Mouse (Mus musculus): ENCODE data around the gene Tmbim1. TPM values are rescaled to one million over a fixed set of nuclear protein-coding genes. Genes with fewer than 3 reads are reported as not detected.

Gene Tmbim1
- total RNA-seq, 2 experiments from 2014 or later = 43.5 to 50.3 TPM

DNA sequence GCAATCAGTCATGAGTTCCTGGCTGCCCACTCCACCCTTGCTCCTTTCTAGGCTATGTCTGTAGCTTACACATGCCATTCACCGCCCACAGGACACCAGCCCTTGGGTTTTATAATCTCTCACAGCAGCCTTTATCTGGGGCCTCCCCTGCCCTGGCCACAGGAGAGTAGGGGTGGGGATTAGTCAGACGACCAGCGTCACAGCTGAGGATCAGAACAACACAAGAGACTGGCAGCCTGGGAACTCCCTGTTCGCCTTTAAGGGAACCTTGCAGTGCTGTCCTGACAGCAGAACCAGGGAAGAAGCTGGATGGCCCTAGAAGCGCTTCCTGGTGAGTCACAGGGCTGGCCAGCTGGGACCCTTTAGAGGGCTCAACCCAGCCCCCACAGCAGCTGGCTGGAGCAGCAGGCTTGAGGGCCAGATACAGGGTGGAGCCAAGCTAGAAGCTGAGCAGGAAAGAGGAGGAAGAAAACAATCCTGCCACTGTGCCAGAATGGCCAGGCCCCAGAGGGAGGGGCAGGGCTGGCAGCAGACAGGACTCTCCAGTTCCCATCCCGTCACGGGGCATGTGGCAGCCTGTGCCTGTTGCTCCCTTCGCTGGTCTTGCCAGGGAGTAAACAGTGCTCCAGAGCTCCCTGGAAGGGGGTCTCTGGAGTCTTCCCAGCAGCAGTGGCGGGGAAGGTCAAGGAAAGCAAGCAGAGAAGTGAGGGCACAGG is 9.8 kb downstream of the Tmbim1 start:
- DNase-seq = peak; percentile 88

DNA sequence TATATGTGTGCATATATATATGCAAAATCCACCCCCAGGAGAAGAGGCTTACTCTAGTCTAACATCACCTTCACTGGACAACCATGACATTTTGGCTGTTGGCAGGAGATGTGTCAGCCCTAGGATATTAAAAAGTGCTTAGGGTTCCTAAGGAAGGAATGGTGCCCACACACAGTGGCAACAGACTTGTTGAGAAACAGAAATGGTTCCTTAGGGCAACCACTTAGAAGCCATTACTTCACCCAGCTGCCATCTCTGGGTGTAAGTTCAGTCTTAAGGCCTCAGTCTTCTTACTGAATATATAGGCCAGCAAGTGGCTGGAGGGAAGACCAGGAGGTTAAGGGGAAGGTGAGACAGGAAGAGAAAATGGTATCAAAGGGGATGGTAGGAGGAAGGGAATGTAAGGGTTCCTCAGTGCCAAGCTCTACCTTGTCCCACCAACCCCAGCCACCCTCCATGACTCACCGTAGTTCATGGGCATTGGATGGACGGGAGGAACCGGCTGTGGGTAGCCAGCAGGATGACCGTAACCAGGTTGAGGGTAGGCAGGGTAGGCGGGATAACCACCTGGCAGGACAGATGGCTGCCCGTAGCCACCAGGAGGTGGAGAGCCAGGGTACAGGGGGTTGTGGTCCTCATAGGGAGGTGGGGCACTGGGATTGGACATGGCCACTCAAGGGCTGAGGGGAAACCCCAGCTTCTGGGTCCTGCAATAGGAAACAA is 10.5 kb downstream of the Tmbim1 start:
- no peak for DNase-seq

DNA sequence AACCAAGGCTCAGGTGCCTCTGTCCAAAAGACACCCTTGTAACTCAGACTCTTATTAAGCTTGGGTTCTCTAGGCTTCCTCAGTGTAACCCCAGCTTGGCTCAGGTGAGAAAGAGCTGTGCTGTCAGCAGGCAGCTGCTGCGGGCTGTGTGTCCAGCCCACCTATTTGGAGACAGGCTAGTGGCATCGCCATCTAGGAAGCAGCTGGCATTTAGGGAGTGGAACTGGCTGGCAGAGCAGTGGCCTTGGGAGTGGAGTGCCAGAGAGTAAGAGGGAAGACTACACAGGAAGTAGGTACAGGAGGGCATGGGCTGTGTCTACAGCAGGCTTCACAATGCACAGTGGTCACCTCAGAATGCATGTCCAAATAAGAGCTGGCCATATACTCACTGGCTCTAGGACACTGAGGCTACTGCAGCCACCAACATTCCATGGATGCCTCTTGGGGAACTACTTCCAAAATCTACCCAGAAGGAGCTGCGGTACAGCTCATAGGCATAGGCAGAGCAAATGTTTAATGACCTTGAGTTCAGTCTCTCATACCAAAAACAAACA is 11.3 kb downstream of the Tmbim1 start:
- DNase-seq = no peak

DNA sequence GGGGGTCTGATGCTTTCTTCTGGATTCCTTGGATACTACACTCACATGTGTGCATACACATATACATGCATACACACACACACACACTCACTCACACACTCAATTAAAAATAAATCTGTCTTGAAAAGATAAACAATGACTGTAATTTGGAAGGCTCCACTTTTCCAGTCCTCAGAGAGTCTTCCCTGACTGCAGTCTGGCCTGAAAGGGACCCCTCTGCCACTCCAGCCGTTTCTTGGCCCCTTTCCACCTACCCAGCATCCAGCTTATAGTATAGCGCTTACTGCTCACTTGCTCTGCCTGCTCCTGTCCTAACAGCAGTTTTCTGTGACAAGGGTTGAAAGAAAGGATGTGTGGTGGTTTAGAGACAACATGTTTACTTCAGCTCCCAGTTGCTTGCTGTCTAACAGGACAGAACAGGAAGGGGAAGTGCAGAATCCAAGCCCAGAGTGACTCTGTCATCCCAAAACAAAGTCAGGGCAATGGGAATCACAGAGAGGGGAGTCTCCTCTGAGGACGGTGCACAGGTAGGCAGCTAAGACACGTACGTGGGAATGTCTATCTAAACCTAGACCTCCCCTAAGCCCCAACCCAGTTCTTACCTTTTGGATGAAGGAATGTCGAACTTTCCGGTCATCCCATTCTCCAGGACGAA is 12.0 kb downstream of the Tmbim1 start:
- DNase-seq = no peak

DNA sequence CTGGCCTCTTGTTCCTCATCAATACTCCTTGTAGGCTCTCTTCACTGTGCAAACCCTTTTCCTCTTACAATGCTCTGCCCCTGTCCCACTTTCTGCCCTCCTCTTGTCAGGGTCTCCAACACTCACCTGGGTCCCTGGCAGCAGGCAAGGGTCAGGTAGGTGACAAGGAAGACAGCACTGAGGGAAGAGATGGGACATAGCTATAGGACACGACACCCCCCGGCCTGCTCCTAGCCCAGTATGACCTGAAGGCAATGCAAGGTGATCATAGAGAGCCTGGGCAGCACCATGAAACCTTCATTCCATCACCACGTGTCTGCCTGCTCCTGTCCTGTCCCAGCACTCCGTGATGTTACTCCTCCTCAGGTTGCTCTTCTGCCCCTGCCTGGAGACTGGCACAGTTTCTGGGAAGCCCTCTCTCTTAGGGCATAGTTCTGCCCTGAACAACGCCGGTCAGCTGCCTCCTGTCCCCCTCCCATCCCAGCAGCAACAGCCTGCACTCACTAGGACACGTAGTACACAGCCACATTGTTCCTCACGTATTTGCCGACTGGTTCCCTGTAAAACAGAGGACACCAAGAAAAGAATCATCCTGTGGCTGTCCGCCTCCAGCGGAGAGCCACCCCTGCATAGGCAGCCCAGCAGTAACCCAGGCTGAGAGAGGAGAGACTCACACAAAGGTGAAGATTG is 12.9 kb downstream of the Tmbim1 start:
- no peak for DNase-seq

DNA sequence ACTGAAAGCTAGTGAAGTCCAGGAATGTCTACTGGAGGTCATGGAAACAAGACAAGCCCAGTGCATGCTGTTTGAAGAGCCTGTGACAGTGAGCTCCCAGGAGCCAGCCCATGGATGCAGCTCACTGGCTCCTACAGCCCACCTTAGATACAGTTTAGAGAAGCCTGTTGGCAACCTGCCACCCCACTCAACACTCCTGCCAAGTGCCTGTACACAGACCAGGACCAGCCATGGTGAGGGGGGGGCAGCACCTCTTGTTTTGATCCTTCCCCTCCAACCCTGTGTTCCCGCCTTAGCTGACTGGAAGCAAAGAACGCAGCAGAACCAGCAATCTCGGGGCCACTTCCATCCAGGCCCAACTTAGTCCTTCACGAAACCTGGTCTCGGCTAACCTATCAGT is 15.3 kb downstream of the Tmbim1 start:
- DNase-seq = no peak

DNA sequence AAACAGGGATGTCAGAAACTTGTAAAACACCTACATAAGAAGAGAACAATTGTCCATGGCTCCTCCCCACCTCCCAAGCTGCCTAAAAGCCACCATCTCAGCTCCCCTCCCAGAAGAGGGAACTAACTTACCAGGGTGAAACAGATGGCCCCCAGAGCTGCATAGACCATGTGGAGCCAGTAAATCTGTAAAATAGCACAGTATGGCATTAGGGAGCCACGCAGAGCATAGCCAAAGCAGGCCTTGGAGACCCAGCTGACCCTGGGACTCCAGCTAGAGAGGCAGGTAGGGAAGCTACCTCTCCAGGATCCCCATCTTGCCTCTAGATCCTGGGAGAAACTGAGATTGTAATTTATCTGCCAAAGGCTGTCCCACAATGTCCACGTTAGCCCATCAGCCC is 15.7 kb downstream of the Tmbim1 start:
- DNase-seq = no peak

- no peak for DNase-seq
Measured at GRCm38 (mm10) chr1:74289248-74289647, 16.2 kb downstream of the Tmbim1 start.

GRCm38 (mm10) chr1:74288327-74288726 is 17.1 kb downstream of the Tmbim1 start:
- DNase-seq = no peak

DNA sequence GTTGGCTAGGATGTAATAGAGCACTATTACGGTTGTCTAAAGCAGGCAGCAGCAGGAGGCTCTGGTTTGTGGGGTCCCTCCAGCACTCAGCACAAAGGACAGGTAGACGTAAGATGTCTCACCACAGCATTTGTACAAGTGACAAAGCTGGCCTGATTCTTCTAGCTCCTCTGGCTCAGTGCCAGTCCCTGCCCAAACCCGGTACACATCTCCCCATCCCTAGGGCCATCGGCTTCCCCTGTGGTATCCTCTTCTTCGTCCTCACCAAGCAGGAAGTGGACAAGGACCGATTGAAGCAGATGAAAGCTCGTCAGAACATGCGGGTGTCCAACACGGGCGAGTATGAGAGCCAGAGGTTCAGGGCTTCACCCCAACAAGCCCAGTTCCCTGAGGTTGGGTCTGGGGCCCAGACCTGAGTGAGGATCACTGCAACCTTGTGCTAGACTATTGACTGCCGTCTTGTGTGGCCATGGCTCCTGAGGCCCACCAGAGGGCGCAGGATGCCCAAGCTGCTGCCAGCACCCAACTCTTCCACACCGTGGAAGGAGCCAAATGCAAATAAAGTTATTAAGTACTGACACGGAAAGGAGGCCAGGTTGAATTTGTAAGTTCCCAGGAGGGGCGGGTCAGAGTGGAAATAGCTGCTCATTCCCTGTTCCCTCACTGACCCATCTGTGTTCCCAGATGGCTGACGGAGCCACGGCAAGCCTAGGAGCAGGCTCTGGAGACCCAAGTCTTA is 18.4 kb downstream of the Tmbim1 start:
- peak; percentile 36 for DNase-seq

GRCm38 (mm10) chr1:74285212-74286010 is 20.0 kb downstream of the Tmbim1 start:
- no peak for DNase-seq

- DNase-seq = peak; percentile 97
Measured at GRCm38 (mm10) chr1:74284543-74285160, 20.8 kb downstream of the Tmbim1 start, which contains the start of the genes Aamp and Pnkd. Gene Aamp (minus strand): TSS chr1:74284738. Gene Pnkd (plus strand): TSS chr1:74284930.

DNA sequence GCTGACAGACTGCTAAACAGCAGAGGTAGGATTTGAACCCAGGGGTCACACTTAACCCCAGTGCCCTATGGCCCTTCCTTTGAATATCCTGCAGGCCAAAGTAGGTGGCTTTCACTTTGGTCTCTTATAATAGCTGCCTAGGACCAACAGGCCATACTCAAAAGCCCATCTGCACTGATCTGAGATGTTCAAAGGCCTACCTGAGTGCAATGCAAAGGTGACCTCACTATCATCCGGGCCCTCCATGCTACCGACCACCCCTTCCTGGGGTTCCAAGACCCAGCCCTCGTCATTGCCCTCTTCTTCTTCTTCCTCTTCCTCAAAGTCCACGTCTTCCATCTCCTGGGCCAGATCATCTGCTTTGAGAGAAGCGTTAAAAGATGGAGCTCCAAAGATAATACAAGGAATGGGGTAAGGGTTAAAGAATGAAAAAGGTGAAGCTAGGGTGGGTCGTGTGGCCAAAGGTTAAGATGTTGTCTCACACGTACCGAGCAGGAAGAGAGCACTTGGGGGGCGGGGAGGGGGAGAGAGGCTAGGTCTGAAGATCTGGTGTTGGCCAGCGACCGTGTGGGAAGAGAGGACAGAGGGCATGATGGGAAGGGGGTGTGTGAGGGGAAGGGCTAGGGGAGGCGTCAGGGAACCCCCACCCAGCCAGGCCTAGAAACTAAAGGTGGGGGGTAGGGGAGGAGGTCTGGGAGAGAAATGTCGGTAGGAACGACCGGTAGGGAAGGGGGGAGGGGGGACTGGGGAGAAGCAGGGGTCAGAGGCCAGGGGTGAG is 21.5 kb downstream of the Tmbim1 start:
- peak; percentile 53 for DNase-seq

GRCm38 (mm10) chr1:74282896-74283625 is 22.4 kb downstream of the Tmbim1 start:
- DNase-seq = no peak

DNA sequence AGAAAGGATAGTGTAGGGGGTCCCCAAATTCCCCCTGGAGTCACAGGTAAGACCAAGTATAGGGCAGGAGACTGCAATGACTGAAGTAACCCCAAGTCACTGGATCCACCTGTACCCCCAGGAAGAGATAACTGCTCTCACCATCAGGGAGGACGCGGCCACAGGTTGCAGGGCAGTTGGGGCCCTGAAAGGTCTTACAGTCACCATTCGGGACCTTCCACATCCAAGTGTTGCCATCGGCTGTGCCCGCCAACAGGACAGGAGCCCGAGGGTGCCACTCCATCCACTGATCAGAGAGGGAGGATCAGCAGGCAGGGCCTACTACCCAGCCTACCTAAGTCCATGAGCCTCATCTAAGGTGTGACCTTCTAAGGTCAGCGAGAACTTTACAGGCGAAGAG is 23.5 kb downstream of the Tmbim1 start:
- DNase-seq = no peak

GRCm38 (mm10) chr1:74281372-74281771 is 24.1 kb downstream of the Tmbim1 start:
- no peak for DNase-seq

- no peak for DNase-seq
Measured at GRCm38 (mm10) chr1:74280591-74281325, 24.7 kb downstream of the Tmbim1 start.

GRCm38 (mm10) chr1:74278988-74279387 is 26.4 kb downstream of the Tmbim1 start:
- no peak for DNase-seq

Measured in gastrocnemius, postnatal 10 days (tissue).